Mouse (Mus musculus) myocyte (in vitro differentiated cells): ENCODE results near the gene Myrip. TPM values are rescaled to one million over a fixed set of nuclear protein-coding genes. Genes with fewer than 3 reads are reported as not detected.

Experiments
- H3K27me3 ChIP-seq: one replicate; pipeline ENCODE4 v1.6.1; 2011; ENCODE audit not compliant: control insufficient read depth, insufficient read depth, insufficient read length
- H3K36me3 ChIP-seq: one replicate; pipeline ENCODE4 v1.6.1; 2011; ENCODE audit not compliant: control insufficient read depth, insufficient read depth
- H3K4me2 ChIP-seq: one replicate; pipeline ENCODE4 v1.6.1; 2011; ENCODE audit warnings: low read depth, control low read depth
- H3K4me3 ChIP-seq: one replicate; pipeline ENCODE4 v1.5.1; 2011; ENCODE audit warnings: mild to moderate bottlenecking, control low read depth, moderate library complexity
- H3K79me2 ChIP-seq: one replicate; pipeline ENCODE4 v1.6.1; 2011; ENCODE audit not compliant: control insufficient read depth, insufficient read depth
- H3ac ChIP-seq: one replicate; pipeline ENCODE4 v1.6.1; 2011; ENCODE audit not compliant: control insufficient read depth, insufficient read length
- CEBPB ChIP-seq: IDR thresholded peaks from 2 replicates; pipeline ENCODE4 v1.6.1; 2011; ENCODE audit warnings: mild to moderate bottlenecking, moderate library complexity; ENCODE audit not compliant: poor library complexity, insufficient read depth, severe bottlenecking
- E2F4 ChIP-seq: IDR thresholded peaks from one replicate; pipeline ENCODE4 v1.6.1; 2011; ENCODE audit warnings: mild to moderate bottlenecking, control low read depth, moderate library complexity; ENCODE audit not compliant: insufficient read depth
- MAX ChIP-seq: IDR thresholded peaks from one replicate; pipeline ENCODE4 v1.6.1; 2011; ENCODE audit warnings: low read depth, mild to moderate bottlenecking, control low read depth
- MYOD1 ChIP-seq, 3 experiments: IDR thresholded peaks; one replicate each; pipeline ENCODE4 v1.6.1; 2011; ENCODE audit warnings: control low read depth in 2 of 3, low read depth in 2 of 3, mild to moderate bottlenecking in 2 of 3, moderate library complexity in 1 of 3; ENCODE audit not compliant: insufficient read length in 2 of 3, control insufficient read depth in 1 of 3
- MYOG ChIP-seq, 3 experiments: IDR thresholded peaks; one replicate each; pipeline ENCODE4 v1.6.1; 2011; ENCODE audit warnings: control low read depth in 2 of 3, low read depth in 2 of 3, mild to moderate bottlenecking in 2 of 3; ENCODE audit not compliant: insufficient read length in 2 of 3, control insufficient read depth in 1 of 3, insufficient read depth in 1 of 3
- POLR2A ChIP-seq: IDR thresholded peaks from one replicate; pipeline ENCODE4 v1.6.1; 2011; ENCODE audit warnings: low read depth, mild to moderate bottlenecking, control low read depth, moderate library complexity; ENCODE audit not compliant: insufficient read length
- POLR2AphosphoS2 ChIP-seq: IDR thresholded peaks from one replicate; pipeline ENCODE4 v1.6.1; 2011; ENCODE audit warnings: low read depth, control low read depth; ENCODE audit not compliant: insufficient read length
- REST ChIP-seq: IDR thresholded peaks from one replicate; pipeline ENCODE4 v1.6.1; 2011; ENCODE audit warnings: mild to moderate bottlenecking, control low read depth, moderate library complexity; ENCODE audit not compliant: insufficient read depth, insufficient read length
- SRF ChIP-seq: IDR thresholded peaks from one replicate; pipeline ENCODE4 v1.6.1; 2011; ENCODE audit warnings: low read depth; ENCODE audit not compliant: control insufficient read depth, insufficient read length
- TCF12 ChIP-seq: IDR thresholded peaks from one replicate; pipeline ENCODE4 v1.6.1; 2011; ENCODE audit warnings: mild to moderate bottlenecking, control low read depth; ENCODE audit not compliant: poor library complexity, insufficient read depth, severe bottlenecking
- TCF3 ChIP-seq: IDR thresholded peaks from one replicate; pipeline ENCODE4 v1.6.1; 2011; ENCODE audit warnings: low read depth, control low read depth; ENCODE audit not compliant: insufficient read length
- USF1 ChIP-seq: IDR thresholded peaks from one replicate; pipeline ENCODE4 v1.6.1; 2011; ENCODE audit warnings: low read depth, mild to moderate bottlenecking, control low read depth, moderate library complexity
- polyA plus RNA-seq: library from polyadenylated mRNA; unstranded; fragments of >200 nt; fragmentation: generic; extraction: Trizol; gene quantifications from one replicate; pipeline ENCODE4 v1.2.1, GENCODE M21; 2012; ENCODE audit warnings: missing spikeins

Myrip gene
- polyA plus RNA-seq, 1 experiment: 0.17 TPM

DNA sequence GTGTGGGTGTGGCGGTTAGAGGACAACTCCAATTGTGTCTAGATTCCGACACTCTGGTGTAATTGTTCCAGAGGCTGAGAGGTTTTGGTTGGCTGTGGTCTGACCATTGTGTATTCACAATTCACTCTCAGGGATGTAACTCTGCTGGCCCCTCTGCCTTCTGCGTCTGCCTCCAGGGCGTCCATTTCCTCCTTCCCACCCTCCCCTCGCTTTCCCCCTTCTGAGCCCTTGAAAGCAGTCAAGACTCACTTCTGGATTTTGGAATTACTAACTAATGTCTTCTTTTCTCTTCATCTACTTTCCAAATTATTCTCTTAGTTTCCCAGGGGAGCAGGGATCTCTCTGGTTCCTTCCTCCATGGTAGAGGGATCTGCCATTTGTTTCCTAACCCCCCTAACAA is 8.8 kb upstream of the Myrip start:
- Histone ChIP-seq H3K27me3 (peaks cover 5% of the 10 kb centered on the region), H3K79me2 (no peaks in the 10 kb centered on the region), H3ac (no peak overlapping the region), H3K36me3 (no peaks in the 10 kb centered on the region), H3K4me2 (no peak overlapping the region), H3K4me3 (no peak overlapping the region)
- no peak for TF ChIP-seq MYOD1 (IDR thresholded peaks at IDR 0.05; ENCODE audit: control insufficient read depth in 1 of 3, insufficient read length in 2 of 3, low read depth in 2 of 3)
- no peak for TF ChIP-seq POLR2AphosphoS2

- no peak for TF ChIP-seq SRF
- no peak for TF ChIP-seq TCF12
- TF ChIP-seq MYOD1 (IDR thresholded peaks at IDR 0.05; ENCODE audit: control insufficient read depth in 1 of 3, insufficient read length in 2 of 3, low read depth in 2 of 3): no peak
- TF ChIP-seq TCF3: no peak
- TF ChIP-seq MYOG (IDR thresholded peaks at IDR 0.05; ENCODE audit: control insufficient read depth in 1 of 3, insufficient read depth in 1 of 3, insufficient read length in 2 of 3, low read depth in 2 of 3): no peak
- no peak for TF ChIP-seq MAX
- TF ChIP-seq CEBPB: no peak
- TF ChIP-seq E2F4: no peak
- TF ChIP-seq USF1: no peak
- TF ChIP-seq POLR2AphosphoS2: no peak
- no peak for TF ChIP-seq POLR2A
- no peak for TF ChIP-seq REST
- no peaks in the 10 kb centered on the region for H3K79me2 ChIP-seq
- no peak overlapping the region for H3ac ChIP-seq
- no peak overlapping the region for H3K4me2 ChIP-seq
- H3K27me3 ChIP-seq: peaks cover 5% of the 10 kb centered on the region
- no peak overlapping the region for H3K4me3 ChIP-seq
- no peaks in the 10 kb centered on the region for H3K36me3 ChIP-seq
Observed at GRCm38 (mm10) chr9:120295527-120295926, 5.8 kb upstream of the Myrip start.

- Histone ChIP-seq H3K4me3 (no peak overlapping the region), H3K27me3 (peaks cover 5% of the 10 kb centered on the region), H3K4me2 (no peak overlapping the region), H3ac (no peak overlapping the region), H3K36me3 (no peaks in the 10 kb centered on the region), H3K79me2 (no peaks in the 10 kb centered on the region)
- no peak for TF ChIP-seq POLR2A
- TF ChIP-seq USF1: no peak
- TF ChIP-seq CEBPB: no peak
- no peak for TF ChIP-seq TCF3
- TF ChIP-seq MAX: no peak
- TF ChIP-seq SRF: no peak
- no peak for TF ChIP-seq MYOD1 (IDR thresholded peaks at IDR 0.05; ENCODE audit: control insufficient read depth in 1 of 3, insufficient read length in 2 of 3, low read depth in 2 of 3)
- TF ChIP-seq E2F4: no peak
Observed at GRCm38 (mm10) chr9:120296938-120297337, 4.4 kb upstream of the Myrip start.

DNA sequence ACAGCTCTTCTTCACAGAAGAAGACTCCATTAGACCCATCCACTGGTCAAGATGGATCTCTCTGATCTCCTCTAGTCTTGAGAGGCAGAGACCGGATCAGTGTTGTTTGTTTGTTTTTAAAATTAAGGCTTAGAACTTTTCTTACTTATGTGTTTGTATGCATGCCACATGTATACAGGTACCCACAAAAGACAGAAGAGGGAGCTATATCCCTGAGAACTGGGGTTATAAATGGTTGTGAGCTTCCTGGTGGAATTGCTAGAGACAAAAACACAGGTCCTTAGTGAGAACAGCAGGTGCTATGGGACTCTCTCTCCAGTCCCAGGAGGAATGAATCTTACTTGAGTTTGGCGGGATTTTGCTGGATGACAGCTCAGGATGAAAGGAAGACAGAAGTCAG is 1.9 kb upstream of the Myrip start:
- Histone ChIP-seq H3ac (no peak overlapping the region), H3K4me3 (no peak overlapping the region), H3K27me3 (peaks cover 19% of the 10 kb centered on the region), H3K4me2 (no peak overlapping the region), H3K36me3 (no peaks in the 10 kb centered on the region), H3K79me2 (no peaks in the 10 kb centered on the region)
- TF ChIP-seq MYOG (IDR thresholded peaks at IDR 0.05; ENCODE audit: control insufficient read depth in 1 of 3, insufficient read depth in 1 of 3, insufficient read length in 2 of 3, low read depth in 2 of 3): no peak
- no peak for TF ChIP-seq MYOD1 (IDR thresholded peaks at IDR 0.05; ENCODE audit: control insufficient read depth in 1 of 3, insufficient read length in 2 of 3, low read depth in 2 of 3)
- no peak for TF ChIP-seq TCF3
- no peak for TF ChIP-seq POLR2AphosphoS2
- no peak for TF ChIP-seq CEBPB
- no peak for TF ChIP-seq SRF
- no peak for TF ChIP-seq MAX
- no peak for TF ChIP-seq REST
- no peak for TF ChIP-seq USF1
- TF ChIP-seq POLR2A: no peak
- TF ChIP-seq TCF12: no peak
- TF ChIP-seq E2F4: no peak

DNA sequence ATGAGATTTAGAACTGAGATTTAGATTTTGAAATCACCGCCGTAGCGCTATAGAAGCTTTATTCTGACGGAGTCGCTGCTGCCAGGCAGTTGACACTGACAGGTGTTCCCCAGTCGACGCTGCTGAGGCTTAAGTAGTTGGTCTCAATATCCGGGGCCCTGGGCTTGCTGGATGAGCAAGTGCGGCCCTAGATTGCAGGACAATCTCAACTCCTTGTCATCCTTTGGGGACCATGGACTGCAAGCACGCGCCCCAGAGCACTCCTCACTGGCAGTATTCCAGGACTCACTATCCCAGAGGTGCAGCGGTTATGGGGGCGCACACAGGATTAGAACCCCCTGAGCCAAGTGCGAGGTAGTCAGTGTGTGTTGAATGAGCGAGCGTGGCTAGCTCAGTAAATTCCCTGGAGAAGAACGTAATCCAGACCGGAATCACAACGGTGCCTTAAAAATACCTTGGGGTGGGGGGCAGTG is 1.7 kb downstream of the Myrip start:
- Histone ChIP-seq H3K4me3 (no peak overlapping the region), H3K36me3 (no peaks in the 10 kb centered on the region), H3ac (no peak overlapping the region), H3K4me2 (no peak overlapping the region), H3K27me3 (peaks cover 19% of the 10 kb centered on the region), H3K79me2 (no peaks in the 10 kb centered on the region)
- TF ChIP-seq E2F4 (no peak), USF1 (no peak), POLR2A (no peak), CEBPB (no peak), MAX (no peak), POLR2AphosphoS2 (no peak), REST (no peak), MYOD1 (IDR thresholded peaks at IDR 0.05; ENCODE audit: control insufficient read depth in 1 of 3, insufficient read length in 2 of 3, low read depth in 2 of 3) (no peak), MYOG (IDR thresholded peaks at IDR 0.05; ENCODE audit: control insufficient read depth in 1 of 3, insufficient read depth in 1 of 3, insufficient read length in 2 of 3, low read depth in 2 of 3) (no peak), TCF12 (no peak), TCF3 (no peak), SRF (no peak)
